Mouse (Mus musculus) liver, adult 2 months (tissue): ENCODE data around the gene Mei1. TPM values are rescaled to one million over a fixed set of nuclear protein-coding genes. Genes with fewer than 3 reads are reported as not detected.

Experiments
- DNase-seq: peaks from one replicate; pipeline ENCODE4 v3.0.0-alpha.2; 2011; ENCODE audit warnings: low read depth, low spot score; ENCODE audit errors: extremely low read depth
- H3K27ac ChIP-seq: fragments of 200-500 bp; replicated peaks from 2 replicates; pipeline ENCODE4 v1.5.1; 2012; ENCODE audit warnings: low read depth, mild to moderate bottlenecking, control low read depth, inconsistent platforms, low read length; ENCODE audit not compliant: insufficient read depth
- H3K27me3 ChIP-seq: fragments of 200-500 bp; 2 replicates; pipeline ENCODE4 v1.6.1; 2012; ENCODE audit warnings: mild to moderate bottlenecking, moderate library complexity, low read length, inconsistent platforms; ENCODE audit not compliant: control insufficient read depth, insufficient read depth
- H3K36me3 ChIP-seq: fragments of 200-500 bp; 2 replicates; pipeline ENCODE4 v1.6.1; 2012; ENCODE audit warnings: low read length, inconsistent platforms; ENCODE audit not compliant: control insufficient read depth, insufficient read depth
- H3K4me1 ChIP-seq: fragments of 200-500 bp; 2 replicates; pipeline ENCODE4 v1.6.1; 2011; ENCODE audit warnings: low read length; ENCODE audit not compliant: control insufficient read depth, insufficient read depth
- H3K4me3 ChIP-seq: fragments of 200-500 bp; 2 replicates; pipeline ENCODE4 v1.5.1; 2011; ENCODE audit warnings: low read depth, mild to moderate bottlenecking, control low read depth, low read length, moderate library complexity; ENCODE audit not compliant: insufficient read depth
- H3K79me2 ChIP-seq: fragments of 200-500 bp; 2 replicates; pipeline ENCODE4 v1.6.1; 2012; ENCODE audit warnings: inconsistent platforms, mild to moderate bottlenecking, low read length, moderate library complexity; ENCODE audit not compliant: control insufficient read depth, insufficient read depth
- H3K9ac ChIP-seq: fragments of 200-500 bp; 2 replicates; pipeline ENCODE4 v1.6.1; 2012; ENCODE audit warnings: low read depth, mild to moderate bottlenecking, control low read depth, inconsistent platforms, low read length
- CTCF ChIP-seq: fragments of 200-500 bp; IDR thresholded peaks from 2 replicates; pipeline ENCODE4 v1.5.1; 2011; ENCODE audit warnings: low read depth, low read length, control low read depth
- POLR2A ChIP-seq: fragments of 200-500 bp; IDR thresholded peaks from 2 replicates; pipeline ENCODE4 v1.6.1; 2011; ENCODE audit warnings: low read length, control low read depth; ENCODE audit not compliant: insufficient read depth; ENCODE audit errors: extremely low read depth
- WGBS: fragments of 180-500 bp; shearing (Covaris S2); methylation state at CpG from one replicate; pipeline ENCODE4 v1.1.7; 2018; 5-methylcytosine and 5-hydroxymethylcytosine counted together
- polyA plus RNA-seq: library from polyadenylated mRNA; depleted of rRNA; stranded (reverse); fragments of >200 nt; gene quantifications from 2 replicates; pipeline ENCODE4 v1.2.3, GENCODE M21; 2012
- total RNA-seq: library from RNA; depleted of rRNA; stranded (reverse); fragments of >200 nt; gene quantifications from 2 replicates; pipeline ENCODE4 v1.2.3, GENCODE M21; 2014

Gene Mei1
- total and polyA plus RNA-seq, 2 experiments: not detected

- Histone ChIP-seq H3K4me1 (no peaks in the 10 kb centered on the region), H3K4me3 (no peak within 1 kb of the TSS), H3K9ac (no peak within 1 kb of the TSS), H3K36me3 (peaks cover 13% of the 10 kb centered on the region), H3K27me3 (no peaks in the 10 kb centered on the region), H3K27ac (no peak within 1 kb of the TSS), H3K79me2 (no peaks in the 10 kb centered on the region)
- DNase-seq: no peak
- 97% methylated on average over 4 of the region's 4 CpGs for WGBS
- TF ChIP-seq POLR2A: no peak
- no peak for TF ChIP-seq CTCF
Observed at GRCm38 (mm10) chr15:82033762-82034161, 36.0 kb upstream of the Mei1 start, which contains the start of gene Desi1. Gene Desi1 (minus strand): TSS chr15:82033862.

- Histone ChIP-seq H3K4me1 (no peaks in the 10 kb centered on the region), H3K27ac (no peak overlapping the region), H3K36me3 (peaks cover 20% of the 10 kb centered on the region), H3K4me3 (no peak overlapping the region), H3K79me2 (no peaks in the 10 kb centered on the region), H3K27me3 (no peaks in the 10 kb centered on the region), H3K9ac (no peak overlapping the region)
- peak; percentile 20 for DNase-seq
- TF ChIP-seq POLR2A (no peak), CTCF (0 out of 2 replicates have a peak, but pooled peaks have one; percentile 7)
- 84% methylated on average over 12 of the region's 12 CpGs for WGBS
Observed at GRCm38 (mm10) chr15:82035904-82036689, 33.7 kb upstream of the Mei1 start.

- H3K4me3 ChIP-seq: no peak overlapping the region
- peaks cover 2% of the 10 kb centered on the region for H3K4me1 ChIP-seq
- DNase-seq: peak; percentile 18
- H3K9ac ChIP-seq: no peak overlapping the region
- no peaks in the 10 kb centered on the region; the same call in 1 of the 2 replicates for H3K79me2 ChIP-seq
- peaks cover 28% of the 10 kb centered on the region for H3K36me3 ChIP-seq
- H3K27me3 ChIP-seq: no peaks in the 10 kb centered on the region
- no peak overlapping the region for H3K27ac ChIP-seq
- WGBS: 100% methylated on average over 1 of the region's 1 CpGs
- TF ChIP-seq POLR2A (no peak), CTCF (peak; percentile 75)
Observed at GRCm38 (mm10) chr15:82040650-82041049, 29.1 kb upstream of the Mei1 start.

- DNase-seq: peak; percentile 14
- H3K4me1 ChIP-seq: peaks cover 7% of the 10 kb centered on the region
- peaks cover 11% of the 10 kb centered on the region; the same call in 1 of the 2 replicates for H3K79me2 ChIP-seq
- H3K9ac ChIP-seq: no peak overlapping the region
- H3K4me3 ChIP-seq: no peak overlapping the region
- no peak for TF ChIP-seq CTCF
- TF ChIP-seq POLR2A: no peak
- peaks cover 20% of the 10 kb centered on the region for H3K36me3 ChIP-seq
- WGBS: 96% methylated on average over 7 of the region's 7 CpGs
- no peak overlapping the region for H3K27ac ChIP-seq
- no peaks in the 10 kb centered on the region for H3K27me3 ChIP-seq
Observed at GRCm38 (mm10) chr15:82044166-82044784, 25.5 kb upstream of the Mei1 start.

GRCm38 (mm10) chr15:82046246-82046891 lies 23.4 kb upstream of the Mei1 start:
- Histone ChIP-seq H3K9ac (peak overlapping the region; percentile 98), H3K4me3 (peak overlapping the region; percentile 80), H3K27ac (no peak overlapping the region), H3K36me3 (peaks cover 11% of the 10 kb centered on the region), H3K79me2 (peaks cover 11% of the 10 kb centered on the region; the same call in 1 of the 2 replicates), H3K27me3 (no peaks in the 10 kb centered on the region), H3K4me1 (peaks cover 7% of the 10 kb centered on the region)
- TF ChIP-seq CTCF (no peak), POLR2A (no peak)
- DNase-seq: peak; percentile 43
- 1% methylated on average over 26 of the region's 26 CpGs for WGBS
